ENCODE assay signal across 8 mouse cellular contexts in genomic region chr6:49073304-49074116, GRCm38 (mm10). TPM values are rescaled to one million over a fixed set of nuclear protein-coding genes. Genes with fewer than 3 reads are reported as not detected.
DNase-seq lines count a peak whose midpoint lies in the region; ATAC-seq and TF ChIP-seq lines count a peak whose summit lies in the region.

Gene Malsu1 (plus strand): TSS chr6:49073795.

- DNase-seq in brain, embryonic 14.5 days (ENCODE audit: low read depth): peak; percentile 98
- peak; percentile 88 for DNase-seq in liver, adult 2 months (ENCODE audit: extremely low read depth, low read depth, low spot score)
- peak; percentile 90 for DNase-seq in splenic B cell, adult 2 months (ENCODE audit: low read depth, low spot score)

- WGBS in heart, embryonic 11.5 days (ENCODE audit: insufficient replicate concordance): under 1% methylated on average over 49 of the region's 49 CpGs
- under 1% methylated on average over 49 of the region's 49 CpGs for WGBS in kidney, embryonic 16.5 days
- 0% methylated on average over 49 of the region's 49 CpGs for WGBS in liver, adult 2 months

- peak within 1 kb of the TSS; percentile 92 for H3K4me3 ChIP-seq in C2C12 (ENCODE audit: insufficient read depth, poor library complexity, severe bottlenecking)
- peak within 1 kb of the TSS; percentile 70 for H3K4me3 ChIP-seq in erythroblast, embryonic 14.5 days (replicated peaks)
- peak within 1 kb of the TSS; percentile 92 for H3K4me3 ChIP-seq in heart, embryonic 11.5 days (ENCODE audit: low read depth, low read length)
- peak within 1 kb of the TSS; percentile 99 for H3K4me3 ChIP-seq in kidney, embryonic 16.5 days (ENCODE audit: low read length)
- H3K4me3 ChIP-seq in liver, adult 2 months (ENCODE audit: insufficient read depth, low read depth, low read length): peak within 1 kb of the TSS; percentile 82
- H3K4me3 ChIP-seq in myocyte: peak within 1 kb of the TSS; percentile 78

- no peaks in the 10 kb centered on the region for H3K9me3 ChIP-seq in erythroblast, embryonic 14.5 days (ENCODE audit: control insufficient read depth, low read length)
- no peaks in the 10 kb centered on the region for H3K9me3 ChIP-seq in heart, embryonic 11.5 days (replicated peaks; ENCODE audit: control insufficient read depth, low read length)
- H3K9me3 ChIP-seq in kidney, embryonic 16.5 days (ENCODE audit: low read length): no peaks in the 10 kb centered on the region

- peak; percentile 80 for TF ChIP-seq POLR2A in brain, embryonic 14.5 days (IDR thresholded peaks at IDR 0.05; ENCODE audit: borderline replicate concordance, extremely low read depth, insufficient read depth, insufficient read length, poor library complexity, severe bottlenecking)
- TF ChIP-seq POLR2A in liver, adult 2 months (IDR thresholded peaks at IDR 0.05; ENCODE audit: extremely low read depth, insufficient read depth, low read length): peak; percentile 52; the same call in 1 of the 2 replicates
- peak; percentile 71 for TF ChIP-seq POLR2A in myocyte (IDR thresholded peaks at IDR 0.05; ENCODE audit: insufficient read length, low read depth)

- ATAC-seq in heart, embryonic 11.5 days (replicated peaks; ENCODE audit: insufficient number of reproducible peaks, low FRiP score, low TSS enrichment): peak; percentile 92
- ATAC-seq in kidney, embryonic 16.5 days (ENCODE audit: low FRiP score, low TSS enrichment): peak; percentile 97

- peaks cover 45% of the 10 kb centered on the region for H3K79me3 ChIP-seq in C2C12 (ENCODE audit: low read depth)

- H3K79me2 ChIP-seq in C2C12 (ENCODE audit: control insufficient read depth, insufficient read depth) (peaks cover 50% of the 10 kb centered on the region), myocyte (ENCODE audit: control insufficient read depth, insufficient read depth) (peaks cover 41% of the 10 kb centered on the region)
- H3K79me2 ChIP-seq in liver, adult 2 months (ENCODE audit: control insufficient read depth, insufficient read depth, low read length): peaks cover 19% of the 10 kb centered on the region

- no peak for TF ChIP-seq CTCF in C2C12 (IDR thresholded peaks at IDR 0.05; ENCODE audit: control insufficient read depth, insufficient read depth, insufficient read length)
- TF ChIP-seq CTCF in brain, embryonic 14.5 days (IDR thresholded peaks at IDR 0.05; ENCODE audit: borderline replicate concordance, extremely low read depth, insufficient read depth, insufficient read length): no peak
- no peak for TF ChIP-seq CTCF in liver, adult 2 months (IDR thresholded peaks at IDR 0.05; ENCODE audit: low read depth, low read length)

- peaks cover 10% of the 10 kb centered on the region for H3K36me3 ChIP-seq in C2C12 (ENCODE audit: control insufficient read depth, insufficient read depth)
- H3K36me3 ChIP-seq in erythroblast, embryonic 14.5 days (ENCODE audit: control insufficient read depth): peaks cover 10% of the 10 kb centered on the region
- H3K36me3 ChIP-seq in heart, embryonic 11.5 days (ENCODE audit: control insufficient read depth, insufficient read depth, low read length): no peaks in the 10 kb centered on the region
- no peaks in the 10 kb centered on the region for H3K36me3 ChIP-seq in kidney, embryonic 16.5 days (ENCODE audit: insufficient read depth, low read length)
- no peaks in the 10 kb centered on the region; the same call in 1 of the 2 replicates for H3K36me3 ChIP-seq in liver, adult 2 months (ENCODE audit: control insufficient read depth, insufficient read depth, low read length)
- no peaks in the 10 kb centered on the region for H3K36me3 ChIP-seq in myocyte (ENCODE audit: control insufficient read depth, insufficient read depth)
- peaks cover 3% of the 10 kb centered on the region; the same call in 1 of the 2 replicates for H3K36me3 ChIP-seq in splenic B cell, adult 2 months (ENCODE audit: control insufficient read depth, insufficient read depth, low read length, poor library complexity, severe bottlenecking)

- H3ac ChIP-seq in C2C12 (ENCODE audit: control insufficient read depth, insufficient read length, low read depth) (peak within 1 kb of the TSS; percentile 95), myocyte (ENCODE audit: control insufficient read depth, insufficient read length) (peak within 1 kb of the TSS; percentile 69)

- H3K27ac ChIP-seq in heart, embryonic 11.5 days (ENCODE audit: low read depth, low read length): peak within 1 kb of the TSS; percentile 65
- H3K27ac ChIP-seq in kidney, embryonic 16.5 days (ENCODE audit: low read length): peak within 1 kb of the TSS; percentile 84
- peak within 1 kb of the TSS; percentile 65 for H3K27ac ChIP-seq in liver, adult 2 months (replicated peaks; ENCODE audit: insufficient read depth, low read depth, low read length)

- peaks cover 29% of the 10 kb centered on the region for H3K4me1 ChIP-seq in erythroblast, embryonic 14.5 days (ENCODE audit: control insufficient read depth)
- H3K4me1 ChIP-seq in heart, embryonic 11.5 days (ENCODE audit: control insufficient read depth, insufficient read depth, low read length): peaks cover 8% of the 10 kb centered on the region; the same call in 1 of the 2 replicates
- peaks cover 17% of the 10 kb centered on the region for H3K4me1 ChIP-seq in kidney, embryonic 16.5 days (ENCODE audit: insufficient read depth, low read length)
- H3K4me1 ChIP-seq in liver, adult 2 months (ENCODE audit: control insufficient read depth, insufficient read depth, low read length): peaks cover 7% of the 10 kb centered on the region; the same call in 1 of the 2 replicates

- peak within 1 kb of the TSS; percentile 97 for H3K9ac ChIP-seq in heart, embryonic 11.5 days (ENCODE audit: low read depth, low read length)
- H3K9ac ChIP-seq in kidney, embryonic 16.5 days (replicated peaks; ENCODE audit: low read length): peak within 1 kb of the TSS; percentile 99
- H3K9ac ChIP-seq in liver, adult 2 months (ENCODE audit: low read depth, low read length): peak within 1 kb of the TSS; percentile 91

- H3K27me3 ChIP-seq in C2C12 (ENCODE audit: control insufficient read depth, insufficient read depth, insufficient read length) (no peaks in the 10 kb centered on the region), myocyte (ENCODE audit: control insufficient read depth, insufficient read depth, insufficient read length) (no peaks in the 10 kb centered on the region)
- peaks cover 2% of the 10 kb centered on the region; the same call in 1 of the 2 replicates for H3K27me3 ChIP-seq in erythroblast, embryonic 14.5 days (ENCODE audit: control insufficient read depth)
- H3K27me3 ChIP-seq in heart, embryonic 11.5 days (ENCODE audit: control insufficient read depth, insufficient read depth, low read length): no peaks in the 10 kb centered on the region
- no peaks in the 10 kb centered on the region for H3K27me3 ChIP-seq in kidney, embryonic 16.5 days (ENCODE audit: insufficient read depth, low read length)
- H3K27me3 ChIP-seq in liver, adult 2 months (ENCODE audit: control insufficient read depth, insufficient read depth, low read length): no peaks in the 10 kb centered on the region
- no peaks in the 10 kb centered on the region for H3K27me3 ChIP-seq in splenic B cell, adult 2 months (ENCODE audit: control insufficient read depth, insufficient read depth, low read length, poor library complexity, severe bottlenecking)

- H3K4me2 ChIP-seq in heart, embryonic 11.5 days: peak within 1 kb of the TSS; percentile 94
- H3K4me2 ChIP-seq in kidney, embryonic 16.5 days (replicated peaks; ENCODE audit: low read depth, low read length): peak within 1 kb of the TSS; percentile 88
- peak within 1 kb of the TSS; percentile 88 for H3K4me2 ChIP-seq in myocyte (ENCODE audit: low read depth)

TF ChIP-seq in C2C12, 6 proteins besides CTCF, POLR2A, EP300 and RAD21:
- no peak for TF ChIP-seq MYOD1 (IDR thresholded peaks at IDR 0.05; ENCODE audit: control insufficient read depth, insufficient read length, low read depth)
- no peak for TF ChIP-seq MAX (IDR thresholded peaks at IDR 0.05)
- TF ChIP-seq CEBPB (IDR thresholded peaks at IDR 0.05; ENCODE audit: low read depth): no peak
- TF ChIP-seq MYOG (IDR thresholded peaks at IDR 0.05; ENCODE audit: control insufficient read depth, extremely low read depth, insufficient read length): no peak

TF ChIP-seq in myocyte, 11 proteins besides CTCF, POLR2A, EP300 and RAD21:
- TF ChIP-seq POLR2AphosphoS2 (IDR thresholded peaks at IDR 0.05; ENCODE audit: insufficient read length, low read depth): peak; percentile 91
- TF ChIP-seq MYOD1 (IDR thresholded peaks at IDR 0.05; ENCODE audit: control insufficient read depth in 1 of 3, insufficient read length in 2 of 3, low read depth in 2 of 3): peak in 1 of 3 experiments; percentile 0
- no peak for TF ChIP-seq MYOG (IDR thresholded peaks at IDR 0.05; ENCODE audit: control insufficient read depth in 1 of 3, insufficient read depth in 1 of 3, insufficient read length in 2 of 3, low read depth in 2 of 3)

RNA-seq across cellular contexts. Expression of gene Malsu1, which starts in this region (rescaled TPM):
- polyA plus RNA-seq in C2C12 (2012; fragmentation: generic; extraction: Trizol): 19.3 TPM
- 18.6 and 27.7 TPM in 2 replicates for polyA plus RNA-seq in brain, embryonic 14.5 days (2012; rRNA removed)
- polyA plus RNA-seq in erythroblast, embryonic 14.5 days (2012): 2.9 and 4.5 TPM in 2 replicates
- polyA plus RNA-seq in heart, embryonic 11.5 days (2014; fragmentation: Nextera tagmentation; extraction: Ambion mirVana): 52.3 and 54.5 TPM in 2 replicates
- polyA plus RNA-seq in kidney, embryonic 16.5 days (2015; fragmentation: Nextera tagmentation; extraction: Ambion mirVana): 62.8 and 72.2 TPM in 2 replicates
- 27.9 and 28.5 TPM in 2 replicates for total RNA-seq in liver, adult 2 months (2014; rRNA removed)
- polyA plus RNA-seq in liver, adult 2 months (2012; rRNA removed): 20.5 and 24.0 TPM in 2 replicates
- polyA plus RNA-seq in myocyte (2012; fragmentation: generic; extraction: Trizol): 19.6 TPM

Comparison
In these comparisons a context has a peak if more than half of its experiments do, and no peak if none do; other contexts are left out.
1. Peak in every context shown above with its lines: DNase-seq, ATAC-seq, H3K4me3 ChIP-seq and H3K27ac ChIP-seq.